Mouse (Mus musculus): Measurements from ENCODE around the gene Gm42688.
A peak's percentile ranks its signal among the peaks of the same experiment; 100 is the strongest.

Gene Gm42688

GRCm38 (mm10) chr6:83101316-83101687, at the start of gene Gm42688, which contains the start of gene Ccdc142:
Gene Gm42688 (plus strand): TSS chr6:83101617.
Gene Ccdc142 (plus strand): TSS chr6:83101601.
- DNase-seq (ENCODE audit: low read depth, low spot score) = peak; percentile 70

- no peak for DNase-seq (ENCODE audit: low read depth, low spot score)
Measured at GRCm38 (mm10) chr6:83053136-83053960, 48.1 kb upstream of the Gm42688 start.

- DNase-seq (ENCODE audit: low read depth, low spot score) = peak; percentile 95
Measured at GRCm38 (mm10) chr6:83054074-83054851, 47.2 kb upstream of the Gm42688 start, which contains the start of gene Aup1. Gene Aup1 (plus strand): TSS chr6:83054521.

GRCm38 (mm10) chr6:83054871-83055431, 46.5 kb upstream of the Gm42688 start, which contains the start of gene Htra2:
Gene Htra2 (minus strand): TSS chr6:83055273.
- no peak for DNase-seq (ENCODE audit: low read depth, low spot score)

- DNase-seq (ENCODE audit: low read depth, low spot score) = no peak
Measured at GRCm38 (mm10) chr6:83057790-83058189, 43.6 kb upstream of the Gm42688 start, which contains the start of gene Dqx1. Gene Dqx1 (plus strand): TSS chr6:83057844.

- DNase-seq (ENCODE audit: low read depth, low spot score) = no peak
Measured at GRCm38 (mm10) chr6:83058725-83059124, 42.7 kb upstream of the Gm42688 start.

- no peak for DNase-seq (ENCODE audit: low read depth, low spot score)
Measured at GRCm38 (mm10) chr6:83065995-83066394, 35.4 kb upstream of the Gm42688 start.

GRCm38 (mm10) chr6:83066441-83066840, 35.0 kb upstream of the Gm42688 start:
- no peak for DNase-seq (ENCODE audit: low read depth, low spot score)

GRCm38 (mm10) chr6:83068221-83068620, 33.2 kb upstream of the Gm42688 start:
- no peak for DNase-seq (ENCODE audit: low read depth, low spot score)

GRCm38 (mm10) chr6:83068706-83069487, 32.5 kb upstream of the Gm42688 start:
- DNase-seq (ENCODE audit: low read depth, low spot score) = no peak

- DNase-seq (ENCODE audit: low read depth, low spot score) = no peak
Measured at GRCm38 (mm10) chr6:83069488-83070246, 31.8 kb upstream of the Gm42688 start.

- no peak for DNase-seq (ENCODE audit: low read depth, low spot score)
Measured at GRCm38 (mm10) chr6:83070247-83070310, 31.3 kb upstream of the Gm42688 start, which contains the start of gene Tlx2. Gene Tlx2 (minus strand): TSS chr6:83070293.

GRCm38 (mm10) chr6:83070311-83071219, 30.9 kb upstream of the Gm42688 start:
- DNase-seq (ENCODE audit: low read depth, low spot score) = no peak

GRCm38 (mm10) chr6:83071220-83071619, 30.2 kb upstream of the Gm42688 start:
- no peak for DNase-seq (ENCODE audit: low read depth, low spot score)

GRCm38 (mm10) chr6:83074979-83075378, 26.4 kb upstream of the Gm42688 start:
- no peak for DNase-seq (ENCODE audit: low read depth, low spot score)

GRCm38 (mm10) chr6:83077630-83078323, 23.6 kb upstream of the Gm42688 start, which contains the start of gene Pcgf1:
Gene Pcgf1 (plus strand): TSS chr6:83077869.
- no peak for DNase-seq (ENCODE audit: low read depth, low spot score)

GRCm38 (mm10) chr6:83078324-83078858, 23.0 kb upstream of the Gm42688 start:
- peak; percentile 99 for DNase-seq (ENCODE audit: low read depth, low spot score)

- DNase-seq (ENCODE audit: low read depth, low spot score) = no peak
Measured at GRCm38 (mm10) chr6:83080210-83080609, 21.2 kb upstream of the Gm42688 start.

- no peak for DNase-seq (ENCODE audit: low read depth, low spot score)
Measured at GRCm38 (mm10) chr6:83083497-83083896, 17.9 kb upstream of the Gm42688 start.

All from embryo, embryonic 11.5 days (tissue).